Mouse (Mus musculus) embryonic facial prominence, embryonic 12.5 days (tissue): ENCODE measurements around the gene Mansc4. TPM values are rescaled to one million over a fixed set of nuclear protein-coding genes. Genes with fewer than 3 reads are reported as not detected.

Experiments
- ATAC-seq: fragments of 200-750 bp; cut with Nextera tagmentation; 2 replicates; pipeline ENCODE4 v1.8.0; 2017; ENCODE audit not compliant: insufficient number of reproducible peaks, insufficient read depth, low FRiP score, low TSS enrichment
- H3K27ac ChIP-seq: fragments of 300-500 bp; sonication (generic); 2 replicates; pipeline ENCODE4 v1.5.1; 2016; ENCODE audit warnings: mild to moderate bottlenecking
- H3K27me3 ChIP-seq: fragments of 300-500 bp; sonication (generic); 2 replicates; pipeline ENCODE4 v1.6.1; 2016; ENCODE audit warnings: mild to moderate bottlenecking, moderate library complexity
- H3K36me3 ChIP-seq: fragments of 300-500 bp; sonication (generic); 2 replicates; pipeline ENCODE4 v1.6.1; 2016; ENCODE audit warnings: mild to moderate bottlenecking
- H3K4me1 ChIP-seq: fragments of 300-500 bp; sonication (generic); 2 replicates; pipeline ENCODE4 v1.6.1; 2016
- H3K4me2 ChIP-seq: fragments of 300-500 bp; sonication (generic); replicated peaks from 2 replicates; pipeline ENCODE4 v1.6.1; 2016; ENCODE audit warnings: mild to moderate bottlenecking, moderate library complexity
- H3K4me3 ChIP-seq: fragments of 300-500 bp; sonication (generic); 2 replicates; pipeline ENCODE4 v1.5.1; 2016; ENCODE audit warnings: mild to moderate bottlenecking
- H3K9ac ChIP-seq: fragments of 300-500 bp; sonication (generic); 2 replicates; pipeline ENCODE4 v1.6.1; 2016; ENCODE audit warnings: mild to moderate bottlenecking, moderate library complexity
- H3K9me3 ChIP-seq: fragments of 300-500 bp; sonication (generic); 2 replicates; pipeline ENCODE4 v1.6.1; 2016; ENCODE audit warnings: mild to moderate bottlenecking, moderate library complexity
- WGBS: fragments of 180-500 bp; shearing (Covaris S2); methylation state at CpG from one replicate; pipeline ENCODE4 v1.1.7; 2016; 5-methylcytosine and 5-hydroxymethylcytosine counted together
- polyA plus RNA-seq: library from polyadenylated mRNA; unstranded; fragments of >200 nt; fragmentation: Nextera tagmentation; extraction: Ambion mirVana; gene quantifications from 2 replicates; pipeline ENCODE4 v1.2.1, GENCODE M21; 2016

Gene Mansc4
- 2.7 and 3.2 TPM in 2 replicates for polyA plus RNA-seq

GRCm38 (mm10) chr6:147086594-147087225 lies at the start of gene Mansc4:
Mansc4 (minus strand) TSS chr6:147087032.
- ATAC-seq, result peak; percentile 12; the same call in 1 of the 2 replicates
- 0 out of 2 replicates have a peak within 1 kb of the TSS, but pooled peaks have one; percentile 8 for H3K27ac ChIP-seq

GRCm38 (mm10) chr6:147127239-147127638 lies 40.4 kb upstream of the Mansc4 start:
- H3K9ac ChIP-seq, result no peak overlapping the region
- 91% methylated on average over 10 of the region's 10 CpGs for WGBS

More at GRCm38 (mm10) chr6:147086594-147087225, at the start of gene Mansc4:
- H3K4me3 ChIP-seq, result peak within 1 kb of the TSS; percentile 22
- H3K9ac ChIP-seq, result 0 out of 2 replicates have a peak within 1 kb of the TSS, but pooled peaks have one; percentile 29
- no peaks in the 10 kb centered on the region for H3K9me3 ChIP-seq
- WGBS, result 5% methylated on average over 20 of the region's 20 CpGs
- peak within 1 kb of the TSS; percentile 54 for H3K4me2 ChIP-seq
- H3K27me3 ChIP-seq, result no peaks in the 10 kb centered on the region
- no peaks in the 10 kb centered on the region for H3K36me3 ChIP-seq
- H3K4me1 ChIP-seq, result peaks cover 12% of the 10 kb centered on the region; the same call in 1 of the 2 replicates

GRCm38 (mm10) chr6:147121320-147121719 lies 34.5 kb upstream of the Mansc4 start:
- Histone ChIP-seq H3K27me3 (no peaks in the 10 kb centered on the region), H3K4me2 (no peak overlapping the region), H3K9ac (no peak overlapping the region), H3K27ac (no peak overlapping the region), H3K36me3 (no peaks in the 10 kb centered on the region), H3K4me3 (no peak overlapping the region), H3K9me3 (no peaks in the 10 kb centered on the region), H3K4me1 (no peaks in the 10 kb centered on the region)
- no peak for ATAC-seq
- 61% methylated on average over 6 of the region's 6 CpGs for WGBS

More at GRCm38 (mm10) chr6:147127239-147127638, 40.4 kb upstream of the Mansc4 start:
- H3K9me3 ChIP-seq, result no peaks in the 10 kb centered on the region
- no peaks in the 10 kb centered on the region for H3K36me3 ChIP-seq
- no peaks in the 10 kb centered on the region for H3K27me3 ChIP-seq
- no peak overlapping the region for H3K27ac ChIP-seq
- ATAC-seq, result no peak
- no peak overlapping the region for H3K4me2 ChIP-seq
- no peaks in the 10 kb centered on the region for H3K4me1 ChIP-seq
- H3K4me3 ChIP-seq, result no peak overlapping the region

- H3K4me1 ChIP-seq, result no peaks in the 10 kb centered on the region
- H3K27me3 ChIP-seq, result no peaks in the 10 kb centered on the region
- no peaks in the 10 kb centered on the region for H3K9me3 ChIP-seq
- 78% methylated on average over 3 of the region's 3 CpGs for WGBS
- ATAC-seq, result no peak
- no peaks in the 10 kb centered on the region for H3K36me3 ChIP-seq
- no peak overlapping the region for H3K9ac ChIP-seq
- no peak overlapping the region for H3K27ac ChIP-seq
- no peak overlapping the region for H3K4me3 ChIP-seq
- H3K4me2 ChIP-seq, result no peak overlapping the region
These were observed 31.4 kb upstream of the Mansc4 start for GRCm38 (mm10) chr6:147118190-147118589.

- WGBS, result 92% methylated on average over 7 of the region's 7 CpGs
- H3K4me2 ChIP-seq, result no peak overlapping the region
- H3K4me1 ChIP-seq, result no peaks in the 10 kb centered on the region
- no peak overlapping the region for H3K9ac ChIP-seq
- H3K27ac ChIP-seq, result no peak overlapping the region
- no peak for ATAC-seq
- H3K27me3 ChIP-seq, result no peaks in the 10 kb centered on the region
- peaks cover under 1% of the 10 kb centered on the region; the same call in 1 of the 2 replicates for H3K36me3 ChIP-seq
- H3K4me3 ChIP-seq, result no peak overlapping the region
- no peaks in the 10 kb centered on the region for H3K9me3 ChIP-seq
These were observed 30.9 kb upstream of the Mansc4 start for GRCm38 (mm10) chr6:147117764-147118163.

GRCm38 (mm10) chr6:147116579-147116978 lies 29.7 kb upstream of the Mansc4 start:
- ATAC-seq, result no peak
- H3K4me2 ChIP-seq, result no peak overlapping the region
- H3K4me1 ChIP-seq, result no peaks in the 10 kb centered on the region
- no peak overlapping the region for H3K9ac ChIP-seq
- no peak overlapping the region for H3K4me3 ChIP-seq
- H3K36me3 ChIP-seq, result peaks cover 4% of the 10 kb centered on the region; the same call in 1 of the 2 replicates
- H3K9me3 ChIP-seq, result no peaks in the 10 kb centered on the region
- H3K27ac ChIP-seq, result no peak overlapping the region
- H3K27me3 ChIP-seq, result no peaks in the 10 kb centered on the region
- 4% methylated on average over 10 of the region's 10 CpGs for WGBS

- WGBS, result 83% methylated on average over 7 of the region's 7 CpGs
- Histone ChIP-seq H3K9me3 (no peaks in the 10 kb centered on the region), H3K4me2 (no peak overlapping the region), H3K27ac (no peak overlapping the region), H3K4me3 (no peak overlapping the region), H3K9ac (no peak overlapping the region), H3K4me1 (no peaks in the 10 kb centered on the region), H3K36me3 (peaks cover 48% of the 10 kb centered on the region), H3K27me3 (no peaks in the 10 kb centered on the region)
- no peak for ATAC-seq
These were observed 22.5 kb upstream of the Mansc4 start for GRCm38 (mm10) chr6:147109283-147109682.

DNA sequence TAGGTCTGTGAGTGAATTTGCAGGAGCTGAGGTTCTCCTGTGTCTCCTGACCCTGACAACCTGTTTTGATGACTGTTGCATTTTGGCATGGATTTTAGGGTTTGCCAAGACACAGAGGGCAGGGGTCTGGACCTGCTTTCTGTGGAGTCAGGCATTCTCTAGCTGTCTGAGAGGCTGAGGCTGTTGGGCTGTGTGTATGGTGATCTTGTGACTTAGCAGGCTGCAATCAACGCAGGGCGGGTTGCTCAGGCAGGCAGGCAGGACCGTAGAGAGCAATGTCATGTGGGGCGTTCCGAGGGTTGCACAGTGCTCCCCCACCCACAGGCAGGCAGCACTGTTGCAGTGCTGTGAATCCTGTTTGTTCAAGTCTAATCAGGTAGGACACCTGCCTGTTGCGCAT lies 19.9 kb upstream of the Mansc4 start:
- Histone ChIP-seq H3K27me3 (no peaks in the 10 kb centered on the region), H3K9ac (no peak overlapping the region), H3K27ac (no peak overlapping the region), H3K4me1 (no peaks in the 10 kb centered on the region), H3K36me3 (peaks cover 58% of the 10 kb centered on the region), H3K4me2 (no peak overlapping the region), H3K9me3 (no peaks in the 10 kb centered on the region), H3K4me3 (no peak overlapping the region)
- WGBS, result 94% methylated on average over 6 of the region's 6 CpGs
- ATAC-seq, result no peak

DNA sequence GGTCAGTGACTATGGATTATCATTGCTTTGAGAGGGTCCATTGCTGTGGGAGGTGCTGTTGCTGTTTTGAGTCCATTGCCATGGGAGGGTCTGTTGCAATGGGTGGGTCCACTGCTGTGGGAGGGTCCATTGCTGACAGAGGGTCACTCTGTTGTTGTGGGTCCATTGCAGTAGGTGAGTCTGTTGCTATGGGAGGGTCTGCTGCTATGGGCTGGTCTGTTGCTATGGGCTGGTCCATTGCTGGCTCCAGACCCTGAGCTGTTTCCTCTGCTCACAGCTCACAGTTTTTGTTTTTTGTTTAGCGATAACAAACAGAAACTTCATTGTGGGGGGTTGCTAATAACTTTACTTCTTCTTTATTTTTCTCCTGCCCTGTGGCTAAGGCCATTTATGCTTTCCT lies 18.7 kb upstream of the Mansc4 start:
- 96% methylated on average over 1 of the region's 1 CpGs for WGBS
- peaks cover 53% of the 10 kb centered on the region for H3K36me3 ChIP-seq
- ATAC-seq, result no peak

DNA sequence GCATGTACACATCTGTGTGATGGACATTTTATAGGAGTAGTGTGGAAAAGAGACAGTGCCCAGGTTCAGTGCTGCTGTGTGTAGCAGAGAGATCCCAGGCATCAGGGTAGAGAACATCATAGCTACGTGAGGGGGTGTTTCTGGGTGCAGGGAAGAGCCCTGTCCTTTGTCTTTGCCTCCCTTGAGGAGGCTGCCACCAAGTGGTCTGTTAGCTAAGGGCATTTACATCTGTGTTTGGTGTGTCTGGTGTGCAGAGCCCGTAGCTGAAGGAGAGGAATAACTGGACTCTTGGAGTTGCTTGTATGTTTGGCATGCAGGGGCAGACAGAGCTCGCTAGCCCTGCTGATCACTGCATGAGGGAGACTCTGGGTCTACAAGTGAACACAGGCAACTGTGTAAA lies 15.5 kb upstream of the Mansc4 start:
- Histone ChIP-seq H3K27ac (no peak overlapping the region), H3K4me1 (peaks cover 19% of the 10 kb centered on the region; the same call in 1 of the 2 replicates), H3K36me3 (peaks cover 27% of the 10 kb centered on the region), H3K4me2 (no peak overlapping the region), H3K27me3 (no peaks in the 10 kb centered on the region), H3K9me3 (no peaks in the 10 kb centered on the region), H3K4me3 (no peak overlapping the region), H3K9ac (no peak overlapping the region)
- no peak for ATAC-seq
- 84% methylated on average over 3 of the region's 3 CpGs for WGBS

More for the DNA sequence above, 18.7 kb upstream of the Mansc4 start:
- Histone ChIP-seq H3K4me2 (no peak overlapping the region), H3K9ac (no peak overlapping the region), H3K4me3 (no peak overlapping the region), H3K4me1 (no peaks in the 10 kb centered on the region), H3K9me3 (no peaks in the 10 kb centered on the region), H3K27me3 (no peaks in the 10 kb centered on the region), H3K27ac (no peak overlapping the region)

GRCm38 (mm10) chr6:147099458-147100277 lies 12.8 kb upstream of the Mansc4 start:
- Histone ChIP-seq H3K9me3 (no peaks in the 10 kb centered on the region), H3K4me3 (no peak overlapping the region), H3K36me3 (peaks cover 30% of the 10 kb centered on the region), H3K4me2 (no peak overlapping the region), H3K27ac (no peak overlapping the region), H3K27me3 (no peaks in the 10 kb centered on the region), H3K4me1 (peaks cover 24% of the 10 kb centered on the region; the same call in 1 of the 2 replicates), H3K9ac (no peak overlapping the region)
- no peak for ATAC-seq
- WGBS, result 75% methylated on average over 19 of the region's 19 CpGs
